2 mouse cellular contexts compared by ENCODE assay signal in genomic region chrX:136740791-136741650, GRCm38 (mm10).
TF ChIP-seq lines count a peak whose summit lies in the region.

No protein-coding gene starts in this region.

TF ChIP-seq in C2C12, 6 proteins besides CTCF, POLR2A, EP300 and RAD21:
- TF ChIP-seq USF1 (IDR thresholded peaks at IDR 0.05; ENCODE audit: low read depth) (peak; percentile 62), MAX (IDR thresholded peaks at IDR 0.05) (no peak)

TF ChIP-seq in myocyte, 11 proteins besides CTCF, POLR2A, EP300 and RAD21:
- TF ChIP-seq MYOD1 (IDR thresholded peaks at IDR 0.05; ENCODE audit: control insufficient read depth in 1 of 3, insufficient read length in 2 of 3, low read depth in 2 of 3) (no peak), REST (IDR thresholded peaks at IDR 0.05; ENCODE audit: insufficient read depth, insufficient read length) (no peak), TCF3 (IDR thresholded peaks at IDR 0.05; ENCODE audit: insufficient read length, low read depth) (no peak), CEBPB (IDR thresholded peaks at IDR 0.05; ENCODE audit: insufficient read depth, poor library complexity, severe bottlenecking) (no peak), USF1 (IDR thresholded peaks at IDR 0.05; ENCODE audit: low read depth) (peak; percentile 71), MYOG (IDR thresholded peaks at IDR 0.05; ENCODE audit: control insufficient read depth in 1 of 3, insufficient read depth in 1 of 3, insufficient read length in 2 of 3, low read depth in 2 of 3) (no peak), POLR2AphosphoS2 (IDR thresholded peaks at IDR 0.05; ENCODE audit: insufficient read length, low read depth) (peak; percentile 84)
